Mouse (Mus musculus): Measurements from ENCODE around the gene Optn.

- TF ChIP-seq POLR2A (IDR thresholded peaks at IDR 0.05; ENCODE audit: low read depth, low read length) (no peak), CTCF (conservative IDR thresholded peaks at IDR 0.05; ENCODE audit: insufficient read depth, insufficient read length, low read depth, low read length) (no peak)
Measured at GRCm38 (mm10) chr2:5075856-5076255, 12.0 kb upstream of the Optn start.
